Mouse (Mus musculus) megakaryocyte, embryonic 14.5 days (primary cell): ENCODE results near the gene 1700001C02Rik. TPM values are rescaled to one million over a fixed set of nuclear protein-coding genes. Genes with fewer than 3 reads are reported as not detected.

Experiments used
- H3K27me3 ChIP-seq: replicated peaks from 2 replicates; pipeline ENCODE3; 2012; ENCODE audit warnings: inconsistent platforms
- H3K36me3 ChIP-seq: replicated peaks from 2 replicates; pipeline ENCODE3; 2012; ENCODE audit warnings: low read length, inconsistent platforms, mixed read lengths
- H3K4me1 ChIP-seq: 2 replicates; pipeline ENCODE4 v1.6.1; 2012; ENCODE audit warnings: inconsistent platforms
- H3K4me3 ChIP-seq: replicated peaks from 2 replicates; pipeline ENCODE3; 2012; ENCODE audit warnings: moderate library complexity, mild to moderate bottlenecking, inconsistent platforms
- H3K9me3 ChIP-seq: 2 replicates; pipeline ENCODE4 v1.6.1; 2012; ENCODE audit warnings: inconsistent platforms
- FLI1 ChIP-seq: IDR thresholded peaks from 2 replicates; pipeline ENCODE4 v1.6.1; 2012; ENCODE audit warnings: low read length, inconsistent platforms, mixed read lengths
- GATA1 ChIP-seq: IDR thresholded peaks from 3 replicates; pipeline ENCODE4 v1.6.1; 2012; ENCODE audit warnings: mixed read lengths, low read length, inconsistent platforms, borderline replicate concordance
- polyA plus RNA-seq: library from polyadenylated mRNA; stranded (reverse); fragments of >175 nt; gene quantifications from 2 replicates; pipeline ENCODE4 v1.2.3, GENCODE M21; 2012; ENCODE audit warnings: low replicate concordance; ENCODE audit not compliant: insufficient read depth

1700001C02Rik gene
- polyA plus RNA-seq, 1 experiment: not detected

GRCm38 (mm10) chr5:30520214-30520732 lies 54.4 kb downstream of the 1700001C02Rik start:
- H3K4me3 ChIP-seq: no peak overlapping the region
- TF ChIP-seq GATA1: no peak
- no peak for TF ChIP-seq FLI1
- no peaks in the 10 kb centered on the region for H3K9me3 ChIP-seq
- H3K4me1 ChIP-seq: peaks cover 10% of the 10 kb centered on the region
- H3K27me3 ChIP-seq: peaks cover 40% of the 10 kb centered on the region
- no peaks in the 10 kb centered on the region for H3K36me3 ChIP-seq

GRCm38 (mm10) chr5:30522406-30522805 lies 56.6 kb downstream of the 1700001C02Rik start:
- TF ChIP-seq GATA1 (no peak), FLI1 (no peak)
- no peaks in the 10 kb centered on the region for H3K36me3 ChIP-seq

GRCm38 (mm10) chr5:30523131-30523530 lies 57.3 kb downstream of the 1700001C02Rik start:
- no peak for TF ChIP-seq GATA1
- TF ChIP-seq FLI1: no peak
- Histone ChIP-seq H3K9me3 (no peaks in the 10 kb centered on the region), H3K27me3 (peaks cover 56% of the 10 kb centered on the region), H3K4me3 (no peak overlapping the region), H3K4me1 (0 out of 2 replicates have a peak, but pooled peaks cover 4% of the 10 kb centered on the region), H3K36me3 (no peaks in the 10 kb centered on the region)

More at GRCm38 (mm10) chr5:30522406-30522805, 56.6 kb downstream of the 1700001C02Rik start:
- H3K9me3 ChIP-seq: no peaks in the 10 kb centered on the region
- no peak overlapping the region for H3K4me3 ChIP-seq
- H3K4me1 ChIP-seq: 0 out of 2 replicates have a peak, but pooled peaks cover 4% of the 10 kb centered on the region
- H3K27me3 ChIP-seq: peaks cover 55% of the 10 kb centered on the region

- H3K36me3 ChIP-seq: no peaks in the 10 kb centered on the region
- H3K4me1 ChIP-seq: 0 out of 2 replicates have a peak, but pooled peaks cover 4% of the 10 kb centered on the region
- H3K9me3 ChIP-seq: no peaks in the 10 kb centered on the region
- H3K27me3 ChIP-seq: peaks cover 60% of the 10 kb centered on the region
- TF ChIP-seq FLI1 (no peak), GATA1 (no peak)
- no peak overlapping the region for H3K4me3 ChIP-seq
Measured at GRCm38 (mm10) chr5:30524213-30524612, 58.4 kb downstream of the 1700001C02Rik start.

- TF ChIP-seq GATA1: no peak
- no peak for TF ChIP-seq FLI1
- no peaks in the 10 kb centered on the region for H3K9me3 ChIP-seq
- no peak overlapping the region for H3K4me3 ChIP-seq
- peaks cover 61% of the 10 kb centered on the region for H3K27me3 ChIP-seq
- no peaks in the 10 kb centered on the region for H3K36me3 ChIP-seq
- 0 out of 2 replicates have a peak, but pooled peaks cover 4% of the 10 kb centered on the region for H3K4me1 ChIP-seq
Measured at GRCm38 (mm10) chr5:30525920-30526836, 60.3 kb downstream of the 1700001C02Rik start.

GRCm38 (mm10) chr5:30527129-30527528 lies 61.3 kb downstream of the 1700001C02Rik start:
- H3K9me3 ChIP-seq: no peaks in the 10 kb centered on the region
- H3K4me3 ChIP-seq: no peak overlapping the region
- TF ChIP-seq FLI1 (no peak), GATA1 (no peak)
- H3K4me1 ChIP-seq: 0 out of 2 replicates have a peak, but pooled peaks cover 4% of the 10 kb centered on the region
- H3K36me3 ChIP-seq: no peaks in the 10 kb centered on the region
- peaks cover 56% of the 10 kb centered on the region for H3K27me3 ChIP-seq

GRCm38 (mm10) chr5:30528906-30529305 lies 63.1 kb downstream of the 1700001C02Rik start:
- Histone ChIP-seq H3K4me3 (no peak overlapping the region), H3K9me3 (no peaks in the 10 kb centered on the region), H3K4me1 (no peaks in the 10 kb centered on the region), H3K27me3 (peaks cover 64% of the 10 kb centered on the region), H3K36me3 (no peaks in the 10 kb centered on the region)
- TF ChIP-seq GATA1: no peak
- TF ChIP-seq FLI1: no peak

Other genes with a start within 250 kb of the 1700001C02Rik start
- 0.96 TPM in 1 of 2 replicates, not detected in the other for gene Selenoi, start 233.5 kb upstream of the 1700001C02Rik start, polyA plus RNA-seq
- not detected in 2 replicates for gene Drc1, start 184.7 kb upstream of the 1700001C02Rik start, polyA plus RNA-seq
- not detected in 2 replicates for gene Otof, start 4.1 kb upstream of the 1700001C02Rik start, polyA plus RNA-seq
- not detected in 2 replicates for gene Cib4, start 79.8 kb downstream of the 1700001C02Rik start, polyA plus RNA-seq
- gene Kcnk3, start 122.1 kb downstream of the 1700001C02Rik start, polyA plus RNA-seq: not detected in 2 replicates
- gene Slc35f6, start 181.9 kb downstream of the 1700001C02Rik start, polyA plus RNA-seq: 11.7 and 13.4 TPM in 2 replicates
- 208 and 210 TPM in 2 replicates for gene Cenpa, start 200.7 kb downstream of the 1700001C02Rik start, polyA plus RNA-seq
- 0.12 TPM in 1 of 2 replicates, not detected in the other for gene Dpysl5, start 245.5 kb downstream of the 1700001C02Rik start, polyA plus RNA-seq